Mouse (Mus musculus) bone marrow, adult 2 months (tissue): ENCODE measurements at regions not wholly inside any gene's neighbourhood (a gene's known extent, or its start where the extent isn't known, plus 50 kb on each side); places are given as distances from the start of the nearest gene placed in this dataset.

Experiments used
- CTCF ChIP-seq: fragments of 200-500 bp; IDR thresholded peaks from 2 replicates; pipeline ENCODE4 v1.5.1; 2011; ENCODE audit warnings: low read length, control low read depth; ENCODE audit not compliant: control insufficient read depth, insufficient read depth
- POLR2A ChIP-seq: fragments of 200-500 bp; IDR thresholded peaks from 2 replicates; pipeline ENCODE4 v1.6.1; 2011; ENCODE audit warnings: low read depth, mild to moderate bottlenecking, control low read depth, low read length, borderline replicate concordance; ENCODE audit not compliant: control insufficient read depth

DNA sequence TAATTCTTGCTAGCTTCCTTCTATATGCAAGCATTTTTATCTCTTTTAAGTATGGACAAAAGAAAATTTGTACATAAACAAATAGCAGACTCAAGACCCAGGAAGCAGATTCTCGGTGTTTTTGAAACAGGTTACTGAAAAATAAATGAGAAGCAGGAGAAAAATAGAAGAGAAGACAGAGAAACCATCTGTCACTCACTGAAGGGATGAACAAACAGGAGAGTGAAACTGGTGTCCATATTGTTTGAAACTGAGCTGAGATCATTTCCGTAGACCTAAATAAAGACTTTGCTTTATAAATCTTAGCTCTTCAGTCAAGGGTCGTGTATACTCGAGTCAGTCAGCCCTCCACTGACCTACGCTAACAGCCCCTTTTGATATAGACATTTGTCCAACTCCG is 251.4 kb downstream of the Ptprc start:
- TF ChIP-seq CTCF = no peak
- no peak for TF ChIP-seq POLR2A
